Mouse (Mus musculus): Measurements from ENCODE around the gene Zic1. TPM values are rescaled to one million over a fixed set of nuclear protein-coding genes. Genes with fewer than 3 reads are reported as not detected.

The Zic1 gene
- polyA plus RNA-seq, 1 experiment from 2014 or later = 11.6 TPM

- 38% methylated on average over 3 of the region's 3 CpGs for WGBS
- Histone ChIP-seq H3K9me3 (no peaks in the 10 kb centered on the region), H3K27ac (0 out of 2 replicates have a peak overlapping the region, but pooled peaks have one; percentile 29), H3K36me3 (replicated peaks) (no peaks in the 10 kb centered on the region), H3K27me3 (replicated peaks) (peaks cover 79% of the 10 kb centered on the region), H3K9ac (no peak overlapping the region), H3K4me1 (peaks cover 7% of the 10 kb centered on the region), H3K4me2 (peak overlapping the region; percentile 19), H3K4me3 (no peak overlapping the region)
- no peak for ATAC-seq (replicated peaks)
Measured at GRCm38 (mm10) chr9:91373811-91374575, 8.4 kb upstream of the Zic1 start.

DNA sequence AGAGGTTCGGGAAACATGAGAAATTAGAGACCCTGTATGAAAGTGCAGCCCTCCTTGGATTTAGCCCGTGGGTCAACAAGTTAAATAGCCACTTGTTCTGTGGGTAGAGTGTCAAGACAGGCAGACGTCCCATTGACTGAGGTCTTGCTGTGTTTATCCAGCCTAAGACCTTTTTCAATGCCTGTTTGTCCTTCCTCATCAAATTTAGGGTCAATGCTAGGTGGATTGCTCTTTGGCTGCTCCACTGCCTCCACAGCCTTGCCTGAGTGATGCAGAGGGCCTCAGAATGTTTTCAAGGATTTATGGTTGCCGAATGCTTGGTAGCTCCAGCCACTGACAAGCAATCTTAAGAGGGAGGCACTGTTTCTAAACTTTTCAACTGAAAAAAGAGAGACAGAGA lies 6.0 kb upstream of the Zic1 start:
- 26% methylated on average over 4 of the region's 4 CpGs for WGBS
- H3K9me3 ChIP-seq = no peaks in the 10 kb centered on the region
- H3K27me3 ChIP-seq (replicated peaks) = peaks cover 73% of the 10 kb centered on the region
- H3K4me3 ChIP-seq = peak overlapping the region; percentile 5; the same call in 1 of the 2 replicates
- ATAC-seq (replicated peaks) = no peak
- H3K4me2 ChIP-seq = peak overlapping the region; percentile 37
- H3K9ac ChIP-seq = no peak overlapping the region
- H3K36me3 ChIP-seq (replicated peaks) = no peaks in the 10 kb centered on the region
- H3K4me1 ChIP-seq = no peaks in the 10 kb centered on the region
- peak overlapping the region; percentile 72 for H3K27ac ChIP-seq

DNA sequence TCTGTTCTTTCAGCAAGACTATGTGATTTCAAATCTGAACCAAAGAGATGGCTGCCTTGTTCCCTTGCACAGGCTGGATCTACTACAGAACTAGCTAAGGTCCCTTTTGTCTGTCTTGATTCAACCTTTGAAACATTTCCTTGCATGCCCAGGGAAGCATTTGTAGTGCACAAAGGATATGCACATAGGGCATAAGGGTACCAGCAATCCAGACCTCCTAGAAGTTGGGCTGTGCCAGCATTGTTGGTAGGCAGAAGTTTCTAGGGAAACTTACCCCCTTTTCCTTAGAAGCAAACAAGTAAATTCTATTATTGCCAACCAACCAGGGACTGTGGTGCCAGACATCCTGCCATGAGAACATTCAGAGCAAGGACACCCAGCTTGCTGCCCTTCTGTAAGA lies 5.4 kb upstream of the Zic1 start:
- H3K9ac ChIP-seq = no peak overlapping the region
- 0 out of 2 replicates have a peak overlapping the region, but pooled peaks have one; percentile 5 for H3K4me3 ChIP-seq
- no peak for ATAC-seq (replicated peaks)
- no peaks in the 10 kb centered on the region for H3K9me3 ChIP-seq
- no peaks in the 10 kb centered on the region for H3K4me1 ChIP-seq
- H3K36me3 ChIP-seq (replicated peaks) = no peaks in the 10 kb centered on the region
- H3K27ac ChIP-seq = peak overlapping the region; percentile 72
- peak overlapping the region; percentile 37 for H3K4me2 ChIP-seq
- H3K27me3 ChIP-seq (replicated peaks) = peaks cover 67% of the 10 kb centered on the region

DNA sequence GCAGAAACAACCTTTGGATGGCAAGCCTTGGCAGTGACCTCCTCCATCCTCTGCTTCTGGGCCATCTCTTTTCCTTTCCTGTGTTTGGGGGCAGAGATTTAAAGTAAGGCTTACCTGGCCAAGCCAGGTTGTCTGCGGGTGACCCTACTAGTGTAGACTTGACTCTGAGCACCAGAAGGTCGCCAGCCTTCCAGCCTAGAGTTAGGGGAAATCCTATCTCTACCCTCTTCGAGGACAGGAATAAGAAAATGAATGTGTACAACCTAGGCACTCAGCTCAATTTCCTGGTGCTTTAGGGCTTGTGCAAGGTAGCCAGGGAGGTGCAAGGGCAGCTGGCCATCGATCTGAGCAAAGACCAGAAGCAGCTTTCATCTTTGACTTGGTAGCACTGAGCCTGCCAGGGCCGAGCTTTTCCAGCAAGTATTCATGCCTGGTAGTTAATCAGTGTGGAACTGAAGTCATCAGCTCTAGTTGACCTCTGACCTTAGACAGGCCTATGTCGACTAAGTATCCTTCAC lies 4.6 kb upstream of the Zic1 start:
- Histone ChIP-seq H3K4me2 (peak overlapping the region; percentile 37), H3K36me3 (replicated peaks) (no peaks in the 10 kb centered on the region), H3K9me3 (no peaks in the 10 kb centered on the region), H3K4me3 (peak overlapping the region; percentile 22), H3K4me1 (no peaks in the 10 kb centered on the region), H3K27ac (peak overlapping the region; percentile 72), H3K27me3 (replicated peaks) (peaks cover 62% of the 10 kb centered on the region), H3K9ac (0 out of 2 replicates have a peak overlapping the region, but pooled peaks have one; percentile 31)
- 21% methylated on average over 6 of the region's 6 CpGs for WGBS
- no peak for ATAC-seq (replicated peaks)

- H3K4me1 ChIP-seq = peaks cover 4% of the 10 kb centered on the region; the same call in 1 of the 2 replicates
- H3K9me3 ChIP-seq = no peaks in the 10 kb centered on the region
- peaks cover 55% of the 10 kb centered on the region for H3K27me3 ChIP-seq (replicated peaks)
- H3K36me3 ChIP-seq (replicated peaks) = no peaks in the 10 kb centered on the region
- H3K4me3 ChIP-seq = peak overlapping the region; percentile 22
- ATAC-seq (replicated peaks) = no peak
- H3K4me2 ChIP-seq = peak overlapping the region; percentile 37
- WGBS = 10% methylated on average over 24 of the region's 26 CpGs
- peak overlapping the region; percentile 72 for H3K27ac ChIP-seq
- H3K9ac ChIP-seq = peak overlapping the region; percentile 31; the same call in 1 of the 2 replicates
Measured at GRCm38 (mm10) chr9:91369293-91369991, 3.8 kb upstream of the Zic1 start.

GRCm38 (mm10) chr9:91368946-91369292 lies 3.3 kb upstream of the Zic1 start:
- H3K4me3 ChIP-seq = peak overlapping the region; percentile 22
- H3K9ac ChIP-seq = peak overlapping the region; percentile 31; the same call in 1 of the 2 replicates
- H3K9me3 ChIP-seq = no peaks in the 10 kb centered on the region
- no peaks in the 10 kb centered on the region for H3K36me3 ChIP-seq (replicated peaks)
- H3K4me2 ChIP-seq = peak overlapping the region; percentile 37
- no peak for ATAC-seq (replicated peaks)
- H3K27ac ChIP-seq = peak overlapping the region; percentile 72
- peaks cover 53% of the 10 kb centered on the region for H3K27me3 ChIP-seq (replicated peaks)
- H3K4me1 ChIP-seq = peaks cover 7% of the 10 kb centered on the region; the same call in 1 of the 2 replicates
- WGBS = 10% methylated on average over 13 of the region's 13 CpGs

GRCm38 (mm10) chr9:91368150-91368549 lies 2.5 kb upstream of the Zic1 start:
- H3K4me2 ChIP-seq = peak overlapping the region; percentile 37
- ATAC-seq (replicated peaks) = no peak

DNA sequence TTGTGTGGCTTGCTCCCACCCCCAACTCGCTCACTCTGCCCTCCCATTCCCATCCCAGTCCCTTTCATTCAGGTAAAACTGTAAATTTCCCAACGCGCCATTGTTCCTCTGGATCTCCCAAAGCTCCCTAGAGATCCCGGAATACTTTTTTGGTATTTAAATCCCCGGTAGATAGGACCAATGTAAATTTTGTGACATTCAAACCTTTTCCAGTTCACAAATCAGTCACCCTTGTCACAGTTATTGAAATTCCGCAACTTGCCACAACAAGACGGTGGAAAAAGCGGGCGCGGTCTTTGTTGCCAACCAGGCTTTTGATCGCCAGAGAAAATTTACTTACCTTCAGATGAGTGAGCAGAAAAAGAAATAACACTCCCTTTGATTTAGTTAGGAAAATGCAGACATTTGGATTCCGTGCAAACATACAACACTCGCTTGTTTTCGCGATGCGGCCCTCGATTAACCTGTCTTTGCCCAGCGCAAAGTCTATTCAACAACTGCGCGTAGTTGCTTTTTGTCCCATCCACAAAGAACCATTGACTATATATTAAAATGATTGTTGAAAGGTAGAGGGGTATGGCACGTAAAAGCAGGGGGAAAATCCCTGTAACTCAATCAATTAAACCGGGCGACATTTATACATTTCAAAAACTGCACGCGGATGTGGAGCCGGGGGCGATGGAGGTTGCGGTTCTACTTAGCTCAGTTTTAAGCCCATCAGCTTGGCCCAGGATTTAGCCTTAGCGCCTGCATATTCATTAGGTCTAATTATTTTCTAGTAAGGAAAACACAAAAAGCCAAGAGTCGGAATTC lies 1.6 kb upstream of the Zic1 start:
- Histone ChIP-seq H3K27me3 (replicated peaks) (peaks cover 45% of the 10 kb centered on the region), H3K9me3 (no peaks in the 10 kb centered on the region), H3K4me3 (peak overlapping the region; percentile 51), H3K4me2 (peak overlapping the region; percentile 39), H3K9ac (peak overlapping the region; percentile 31), H3K4me1 (peaks cover 7% of the 10 kb centered on the region; the same call in 1 of the 2 replicates), H3K27ac (peak overlapping the region; percentile 87), H3K36me3 (replicated peaks) (no peaks in the 10 kb centered on the region)
- WGBS = 3% methylated on average over 30 of the region's 30 CpGs
- ATAC-seq (replicated peaks) = no peak

More at GRCm38 (mm10) chr9:91368150-91368549, 2.5 kb upstream of the Zic1 start:
- Histone ChIP-seq H3K4me1 (peaks cover 7% of the 10 kb centered on the region; the same call in 1 of the 2 replicates), H3K27me3 (replicated peaks) (peaks cover 53% of the 10 kb centered on the region), H3K36me3 (replicated peaks) (no peaks in the 10 kb centered on the region), H3K9me3 (no peaks in the 10 kb centered on the region), H3K9ac (no peak overlapping the region), H3K27ac (peak overlapping the region; percentile 72), H3K4me3 (peak overlapping the region; percentile 22; the same call in 1 of the 2 replicates)
- WGBS = 12% methylated on average over 3 of the region's 3 CpGs

DNA sequence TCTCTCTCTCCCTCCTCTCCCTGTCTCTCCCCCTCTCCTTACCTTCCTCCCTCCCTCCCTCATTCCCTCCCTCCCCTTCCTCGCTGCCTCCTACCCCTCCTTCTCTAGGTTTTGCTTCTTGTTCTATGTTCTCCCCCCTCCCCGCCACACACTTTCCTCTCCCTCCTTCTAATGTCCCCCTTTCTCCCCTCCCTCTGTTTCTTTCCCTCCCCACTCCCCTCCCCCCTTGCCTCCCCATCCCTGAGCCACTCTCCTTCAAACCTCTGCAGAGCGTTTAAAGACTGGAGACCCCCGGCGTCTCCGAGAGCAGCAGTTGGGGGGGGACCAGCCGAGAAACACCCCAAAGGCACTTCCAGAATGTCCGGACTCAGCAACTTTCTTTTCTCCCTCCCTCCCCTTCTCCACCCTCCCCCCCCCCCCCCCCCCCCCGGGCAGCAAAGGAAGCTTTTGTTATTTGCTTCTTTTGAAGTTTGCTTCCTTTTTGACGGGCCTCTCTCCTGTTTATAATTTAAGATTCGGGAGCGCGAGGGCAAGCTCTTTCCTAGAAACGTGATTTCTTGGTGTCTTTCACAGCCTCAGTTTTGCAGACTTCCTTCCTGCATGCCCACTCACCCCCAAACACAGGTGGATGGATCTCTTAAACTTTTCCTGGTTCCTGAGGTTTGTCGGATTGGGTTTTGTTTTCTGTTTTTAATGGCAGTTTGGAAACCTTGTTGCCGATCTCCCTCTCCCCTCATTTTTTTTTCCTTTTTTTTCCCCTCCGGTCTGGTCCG lies 802 bp upstream of the Zic1 start:
- H3K27me3 ChIP-seq (replicated peaks) = peaks cover 39% of the 10 kb centered on the region
- H3K9ac ChIP-seq = peak overlapping the region; percentile 31
- H3K4me2 ChIP-seq = peak overlapping the region; percentile 39
- 0% methylated on average over 18 of the region's 18 CpGs for WGBS
- H3K4me1 ChIP-seq = peaks cover 7% of the 10 kb centered on the region; the same call in 1 of the 2 replicates
- peak overlapping the region; percentile 87 for H3K27ac ChIP-seq
- no peaks in the 10 kb centered on the region for H3K9me3 ChIP-seq
- H3K4me3 ChIP-seq = peak overlapping the region; percentile 51
- ATAC-seq (replicated peaks) = peak; percentile 35
- H3K36me3 ChIP-seq (replicated peaks) = no peaks in the 10 kb centered on the region

DNA sequence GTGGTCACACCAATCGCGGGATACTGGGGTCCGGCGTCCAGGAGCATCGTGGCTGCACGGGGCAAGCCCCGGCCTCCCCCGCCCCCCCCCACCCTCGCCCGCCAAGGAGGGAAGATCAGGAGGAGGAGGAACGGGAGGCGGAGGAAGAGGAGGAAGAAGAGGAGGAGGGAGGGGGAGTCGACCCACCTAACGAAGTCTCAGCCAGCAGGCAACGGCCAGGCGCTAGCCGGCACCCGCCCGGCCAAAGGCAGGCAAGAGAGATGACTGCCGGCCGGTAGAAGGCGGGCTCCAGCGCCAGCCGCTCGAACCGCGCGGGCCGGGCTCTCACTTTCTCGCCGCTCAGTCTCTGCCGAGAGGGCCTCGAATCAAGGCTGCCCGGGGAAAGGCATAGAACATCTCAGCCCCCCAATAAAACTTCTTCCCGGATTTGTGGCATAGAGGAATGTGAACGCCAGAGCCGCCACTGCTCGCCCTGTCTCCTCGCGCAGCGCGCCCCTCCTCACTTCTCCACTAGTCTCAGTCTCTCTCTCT lies 574 bp downstream of the Zic1 start:
- H3K9me3 ChIP-seq = no peaks in the 10 kb centered on the region
- H3K4me1 ChIP-seq = peaks cover 7% of the 10 kb centered on the region; the same call in 1 of the 2 replicates
- peak overlapping the region; percentile 45 for H3K4me2 ChIP-seq
- H3K4me3 ChIP-seq = peak overlapping the region; percentile 51
- peak; percentile 61 for ATAC-seq (replicated peaks)
- peak overlapping the region; percentile 55 for H3K9ac ChIP-seq
- peak overlapping the region; percentile 87 for H3K27ac ChIP-seq
- peaks cover 25% of the 10 kb centered on the region for H3K27me3 ChIP-seq (replicated peaks)
- under 1% methylated on average over 41 of the region's 42 CpGs for WGBS
- no peaks in the 10 kb centered on the region for H3K36me3 ChIP-seq (replicated peaks)

All from midbrain, embryonic 15.5 days (tissue).